Mouse (Mus musculus) thymus, postnatal 10 days (tissue): Measurements from ENCODE around the gene Ifitm5.
"Not testable (repeated sequence)": the region's sequence is repeated elsewhere in the genome, so short reads cannot be mapped to it uniquely, and the experiment has no call there.

Experiments
- DNase-seq, 2 experiments: peaks; one replicate each; pipeline ENCODE4 v3.0.0; 2021; ENCODE audit warnings: low spot score in 2 of 2

The Ifitm5 gene

GRCm38 (mm10) chr7:140949824-140950530, at the start of gene Ifitm5:
TSS of gene Ifitm5 (minus strand) at chr7:140950291.
- no peak for DNase-seq

- no peak for DNase-seq
These were observed 49.0 kb upstream of the Ifitm5 start for GRCm38 (mm10) chr7:140998853-140999700.

GRCm38 (mm10) chr7:140997817-140998216, 47.7 kb upstream of the Ifitm5 start:
- DNase-seq: no peak

GRCm38 (mm10) chr7:140991117-140991689, 41.1 kb upstream of the Ifitm5 start:
- DNase-seq: no peak

GRCm38 (mm10) chr7:140990622-140991021, 40.5 kb upstream of the Ifitm5 start:
- DNase-seq: no peak

- no peak for DNase-seq
These were observed 40.1 kb upstream of the Ifitm5 start for GRCm38 (mm10) chr7:140990185-140990584.

GRCm38 (mm10) chr7:140989022-140989421, 38.9 kb upstream of the Ifitm5 start:
- DNase-seq: no peak

- DNase-seq: no peak
These were observed 37.4 kb upstream of the Ifitm5 start for GRCm38 (mm10) chr7:140987182-140988138.

GRCm38 (mm10) chr7:140982971-140983370, 32.9 kb upstream of the Ifitm5 start:
- no peak for DNase-seq

GRCm38 (mm10) chr7:140981704-140982103, 31.6 kb upstream of the Ifitm5 start:
- DNase-seq: no peak

GRCm38 (mm10) chr7:140976720-140977119, 26.6 kb upstream of the Ifitm5 start:
- not testable (repeated sequence) for DNase-seq

GRCm38 (mm10) chr7:140975465-140975864, 25.4 kb upstream of the Ifitm5 start:
- no peak for DNase-seq

GRCm38 (mm10) chr7:140974940-140975339, 24.8 kb upstream of the Ifitm5 start:
- no peak for DNase-seq

GRCm38 (mm10) chr7:140973396-140974165, 23.5 kb upstream of the Ifitm5 start:
- no peak for DNase-seq

- DNase-seq: no peak
These were observed 21.5 kb upstream of the Ifitm5 start for GRCm38 (mm10) chr7:140971479-140972171.

- DNase-seq: no peak
These were observed 20.8 kb upstream of the Ifitm5 start for GRCm38 (mm10) chr7:140970931-140971330.

- not testable (repeated sequence) for DNase-seq
These were observed 18.6 kb upstream of the Ifitm5 start for GRCm38 (mm10) chr7:140968710-140969109.

- no peak for DNase-seq
These were observed 17.9 kb upstream of the Ifitm5 start for GRCm38 (mm10) chr7:140967862-140968591.

- no peak for DNase-seq
These were observed 16.8 kb upstream of the Ifitm5 start, which contains the start of gene Ifitm1 for GRCm38 (mm10) chr7:140966921-140967320. TSS of gene Ifitm1 (plus strand) at chr7:140967221.
